Mouse (Mus musculus) left cerebral cortex, postnatal 10 days (tissue): ENCODE results near the gene Lonrf2. TPM values are rescaled to one million over a fixed set of nuclear protein-coding genes. Genes with fewer than 3 reads are reported as not detected.

ENCODE experiments used
- DNase-seq, 2 experiments: peaks; one replicate each; pipeline ENCODE4 v3.0.0; 2021 to 2022; ENCODE audit warnings: low spot score in 2 of 2, mixed read lengths in 1 of 2; ENCODE audit errors: extremely low spot score in 1 of 2
- intact Hi-C: fragments of 180-260 bp; cut with DNase I; formaldehyde crosslinking; loops from one replicate; pipeline ENCODE4 v1.15.1; 2025
- total RNA-seq, 2 experiments: library from RNA; stranded (reverse); gene quantifications; 2 replicates each; pipeline ENCODE4 v1.2.3; 2021

The Lonrf2 gene
- total RNA-seq, 2 experiments from 2014 or later, result 136 to 141 TPM

DNA sequence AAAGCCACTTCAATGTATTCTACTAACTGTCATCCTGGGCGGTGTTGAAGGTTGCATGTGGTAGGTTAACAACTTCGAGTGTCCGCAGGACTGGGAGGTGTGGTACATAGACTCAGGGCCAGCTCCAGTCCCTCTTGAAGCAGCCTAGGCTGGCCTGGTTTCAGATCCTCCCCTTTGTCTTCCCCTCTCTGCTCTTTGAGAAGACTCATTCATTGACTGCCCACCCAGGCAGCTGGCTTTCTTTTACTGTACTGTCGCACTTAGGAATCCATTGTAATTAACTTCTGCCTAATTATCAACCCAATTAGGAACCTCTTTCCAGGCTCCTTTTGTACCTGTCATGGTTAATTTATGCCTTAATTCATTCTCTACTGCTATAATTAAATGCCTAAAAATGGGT lies 6.8 kb upstream of the Lonrf2 start:
- intact Hi-C loops, result no loop called here

DNA sequence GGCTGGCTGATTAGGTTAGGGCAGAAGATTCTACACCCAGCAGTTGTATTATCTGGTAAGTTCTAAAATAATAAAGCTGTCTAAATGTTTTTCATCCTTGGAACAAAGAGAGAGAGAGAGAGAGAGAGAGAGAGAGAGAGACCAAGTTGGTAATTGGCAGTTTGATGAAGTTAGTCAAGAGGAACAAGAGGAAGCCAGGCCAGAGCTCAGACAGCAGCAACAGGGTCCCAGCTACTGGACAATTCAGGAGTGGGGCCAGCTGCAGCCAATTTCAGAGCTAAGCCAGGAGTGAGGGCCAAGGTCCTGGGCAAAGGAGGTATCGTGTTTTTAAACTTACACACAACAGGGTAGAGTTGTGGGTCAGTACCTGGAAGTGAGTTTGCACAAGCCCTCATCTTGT lies 6.3 kb upstream of the Lonrf2 start:
- no peak for DNase-seq
- intact Hi-C loops, result no loop called here

More for the DNA sequence above, 6.8 kb upstream of the Lonrf2 start:
- DNase-seq, result no peak

DNA sequence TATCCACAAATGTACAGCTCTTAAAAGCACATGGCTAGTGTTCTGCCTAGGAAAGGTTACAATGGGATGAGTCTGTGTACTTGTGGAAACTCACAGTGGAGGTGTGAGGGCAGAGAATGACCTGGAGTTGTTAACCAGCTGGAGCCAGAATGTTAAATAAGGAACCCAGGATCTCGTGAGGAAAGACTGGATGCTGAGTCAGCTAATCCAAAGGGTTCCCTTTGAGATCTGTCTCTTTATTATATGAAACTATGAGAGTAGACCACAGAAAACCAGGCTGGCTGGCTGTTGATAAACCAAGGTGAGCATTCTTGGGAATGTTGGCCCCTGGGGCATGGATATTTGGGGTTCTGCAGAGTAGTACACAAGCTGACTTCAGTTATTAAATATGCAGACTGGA lies 3.4 kb upstream of the Lonrf2 start:
- DNase-seq, result no peak
- intact Hi-C loops, result no loop called here

DNA sequence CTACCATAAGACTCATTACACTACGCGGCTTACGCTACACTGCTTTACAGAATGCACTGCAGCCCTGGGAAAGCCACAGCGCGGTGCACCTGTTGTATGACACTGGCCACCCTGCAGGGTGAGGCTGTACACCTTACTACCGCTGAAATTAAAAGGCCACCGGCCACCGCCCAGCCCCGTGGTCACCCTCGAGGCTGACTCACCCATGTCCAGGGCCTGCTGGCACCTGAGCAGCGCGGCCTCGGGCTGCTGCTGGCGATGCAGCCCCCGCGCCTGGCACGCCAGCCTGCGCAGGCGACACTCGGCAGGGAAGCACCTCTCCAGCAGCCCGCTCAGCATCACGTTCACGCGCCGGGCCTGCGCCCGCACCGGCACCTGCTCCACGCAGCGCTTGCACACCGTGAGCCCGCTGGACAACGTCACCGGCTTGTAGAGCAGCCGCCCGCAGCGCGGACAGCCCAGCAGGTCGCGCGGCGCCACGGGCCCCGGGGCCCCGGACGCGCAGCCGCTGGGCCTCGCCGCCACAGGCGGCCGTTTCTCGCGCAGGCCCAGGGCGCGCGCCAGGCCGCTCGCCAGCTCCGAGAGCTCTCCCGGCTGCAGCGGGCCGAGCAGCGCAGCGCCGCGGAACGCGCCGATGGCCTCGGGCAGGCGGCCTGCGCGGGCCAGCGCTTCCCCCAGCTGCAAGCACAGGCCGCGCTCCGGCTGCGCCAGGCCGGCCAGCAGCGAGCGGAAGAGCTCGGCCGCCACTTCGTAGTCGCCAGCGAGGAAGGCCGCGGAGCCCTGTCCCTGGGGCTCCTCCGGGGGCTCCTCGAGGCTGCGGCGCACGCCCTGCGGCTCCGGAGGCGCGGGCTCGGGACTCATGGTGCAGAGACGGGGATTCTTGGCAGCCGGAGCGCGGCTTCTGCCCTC lies 689 bp downstream of the Lonrf2 start:
- DNase-seq, result peak in 1 of 2 experiments; percentile 66

DNA sequence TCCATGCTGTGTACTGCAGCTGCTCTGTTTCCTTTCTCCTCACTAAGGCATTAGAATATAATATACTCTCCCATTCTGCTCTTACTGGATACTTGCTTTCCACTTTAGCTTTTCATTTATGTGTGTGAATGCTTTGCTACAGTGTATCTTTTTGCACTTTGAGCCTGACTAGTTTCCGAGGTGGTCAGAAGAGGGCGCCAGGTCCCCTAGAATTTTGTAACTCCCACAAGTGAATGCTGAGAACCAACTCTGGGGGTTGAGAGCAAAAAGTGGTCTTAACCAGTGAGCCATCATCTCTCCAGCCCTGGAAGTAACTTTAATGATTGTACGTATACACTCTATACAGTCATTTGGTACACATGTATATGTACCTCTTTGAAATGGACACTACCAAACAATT lies 1.6 kb downstream of the Lonrf2 start:
- no peak for DNase-seq
- intact Hi-C loops, result no loop called here

More for the DNA sequence above, 689 bp downstream of the Lonrf2 start:
- intact Hi-C loops, result no loop called here

DNA sequence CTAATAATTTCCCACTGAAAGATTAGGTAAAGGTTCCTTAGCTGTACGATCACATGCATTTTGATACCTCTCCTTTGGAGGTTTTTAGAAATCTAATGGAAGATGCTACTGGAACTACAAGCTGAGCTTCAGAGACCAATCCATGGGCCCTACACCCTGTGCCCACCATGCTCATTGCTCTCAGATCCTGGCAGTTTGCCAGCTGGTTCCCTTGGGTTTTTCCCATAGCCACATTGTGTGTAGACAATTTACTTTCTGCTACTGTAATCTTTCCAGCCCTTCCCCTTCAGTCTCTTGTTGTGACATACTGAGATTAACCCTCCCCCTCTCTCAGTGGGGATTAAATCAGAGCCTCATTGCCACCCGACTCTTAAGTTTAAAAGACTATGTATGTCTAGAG lies 11.6 kb downstream of the Lonrf2 start:
- peak in 1 of 2 experiments; percentile 37 for DNase-seq
- intact Hi-C loops, result no loop called here

DNA sequence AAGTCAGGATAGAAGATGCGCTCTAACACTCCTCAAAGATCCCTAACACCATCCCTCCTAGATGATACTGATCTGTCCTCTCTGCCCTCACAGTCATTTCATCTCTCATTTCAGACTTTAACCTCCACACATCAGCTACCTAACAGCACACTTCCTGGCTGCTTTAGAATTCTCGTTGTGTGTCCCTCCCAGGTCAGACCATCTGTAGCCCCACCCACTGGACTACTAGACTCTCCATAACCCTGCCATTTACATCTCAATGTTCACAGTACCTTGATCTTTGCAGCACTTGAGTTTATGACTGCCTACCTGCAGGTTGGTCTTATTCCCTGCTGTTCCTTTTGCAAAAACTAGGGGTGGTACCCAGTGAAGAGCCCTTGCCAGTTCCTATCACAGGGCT lies 12.7 kb downstream of the Lonrf2 start:
- intact Hi-C loops, result no loop called here
- no peak for DNase-seq

DNA sequence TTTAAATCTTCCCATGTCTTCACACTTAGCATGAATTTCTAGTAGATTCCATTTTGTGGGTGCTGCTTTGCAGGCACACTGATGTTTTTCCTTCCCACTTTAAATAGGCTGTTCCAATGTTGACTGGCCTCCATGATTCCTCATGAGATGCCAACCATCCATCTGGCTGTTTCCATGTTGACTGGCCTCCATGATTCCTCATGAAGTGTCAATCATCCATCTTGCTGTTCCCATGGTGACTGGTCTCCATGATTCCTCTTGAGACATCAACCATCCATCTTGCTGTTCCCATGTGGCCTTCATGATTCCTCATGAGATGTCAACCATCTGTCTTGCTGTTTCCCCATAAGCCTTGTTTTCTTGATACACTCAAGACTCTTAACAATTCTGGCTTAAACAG lies 16.8 kb downstream of the Lonrf2 start:
- intact Hi-C loops, result no loop called here
- DNase-seq, result no peak

DNA sequence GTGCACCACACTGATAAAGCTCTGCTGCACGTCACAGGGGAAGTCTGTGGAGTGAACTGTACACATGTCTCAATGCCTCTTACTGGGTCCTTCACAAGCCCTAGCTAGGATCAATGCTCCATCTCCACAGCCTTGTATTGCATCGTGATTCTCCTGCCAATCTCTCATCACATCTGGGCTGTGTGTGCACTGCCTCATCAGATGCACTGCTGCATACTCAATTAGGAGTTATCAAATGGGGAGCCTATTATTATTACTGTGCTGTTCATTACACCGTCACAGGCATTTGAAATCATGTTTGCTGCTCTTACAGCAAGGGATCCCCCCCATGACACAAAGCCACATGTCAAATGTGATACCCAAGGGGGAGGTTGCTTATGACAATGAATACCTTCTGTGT lies 18.8 kb downstream of the Lonrf2 start:
- no peak for DNase-seq
- intact Hi-C loops, result no loop called here

DNA sequence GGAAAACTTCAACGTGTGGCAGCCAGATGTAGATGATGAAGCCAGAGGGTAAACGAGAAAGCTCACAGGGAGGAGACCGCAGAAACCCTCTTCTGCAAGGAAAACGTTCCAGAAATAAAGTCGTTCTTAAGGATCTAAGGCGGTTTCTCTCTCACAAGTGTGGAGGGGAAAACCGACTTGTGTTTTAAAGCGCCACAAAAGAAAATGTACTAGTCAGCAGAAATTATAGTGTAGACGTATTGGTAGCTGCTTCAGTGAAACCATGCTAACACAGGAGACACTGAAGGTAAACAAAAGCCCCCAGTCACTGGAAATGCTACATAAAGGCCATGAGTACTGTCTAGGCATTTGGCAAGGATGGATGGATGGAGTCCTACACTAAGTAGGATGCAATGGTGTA lies 19.2 kb downstream of the Lonrf2 start:
- no peak for DNase-seq
- intact Hi-C loops, result no loop called here

DNA sequence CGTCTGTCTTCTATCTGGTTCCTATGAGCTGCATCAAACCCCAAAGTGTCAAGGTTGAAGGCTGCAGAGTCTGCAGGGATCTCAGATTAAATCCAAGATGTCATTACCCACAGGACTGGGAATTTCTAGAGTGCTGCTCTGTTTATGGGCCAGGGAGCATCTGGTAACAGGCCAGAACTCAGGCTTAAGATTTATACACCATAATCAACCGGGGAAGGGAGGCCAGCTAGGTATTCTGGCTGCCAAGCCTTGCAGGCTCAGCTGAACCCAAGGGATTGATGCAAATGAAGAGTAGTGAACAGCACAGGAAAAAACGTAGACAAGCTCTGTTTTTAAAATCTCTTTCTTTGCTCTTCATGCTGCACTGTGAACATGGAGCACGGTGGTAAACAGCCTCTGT lies 20.2 kb downstream of the Lonrf2 start:
- intact Hi-C loops, result no loop called here
- DNase-seq, result no peak

DNA sequence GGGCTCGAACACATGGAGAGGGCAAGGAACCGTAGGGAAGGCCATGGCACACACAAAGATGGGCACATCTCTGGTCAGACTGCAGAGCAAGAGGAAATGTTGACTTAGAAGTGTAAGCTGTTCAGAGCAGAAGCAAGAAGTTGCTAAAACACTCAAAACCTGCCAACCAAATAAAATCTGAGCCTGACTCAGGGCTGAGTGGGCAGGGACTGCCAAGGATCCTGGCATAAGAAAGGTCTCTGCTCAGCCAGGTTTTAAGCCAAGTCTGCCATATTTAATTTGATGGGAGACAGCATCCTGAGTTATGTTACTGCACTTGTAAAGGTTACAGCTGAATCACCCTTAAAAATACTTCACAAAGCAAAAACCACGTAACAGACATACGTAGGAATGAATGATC lies 29.4 kb downstream of the Lonrf2 start:
- intact Hi-C loops, result no loop called here
- DNase-seq, result no peak

DNA sequence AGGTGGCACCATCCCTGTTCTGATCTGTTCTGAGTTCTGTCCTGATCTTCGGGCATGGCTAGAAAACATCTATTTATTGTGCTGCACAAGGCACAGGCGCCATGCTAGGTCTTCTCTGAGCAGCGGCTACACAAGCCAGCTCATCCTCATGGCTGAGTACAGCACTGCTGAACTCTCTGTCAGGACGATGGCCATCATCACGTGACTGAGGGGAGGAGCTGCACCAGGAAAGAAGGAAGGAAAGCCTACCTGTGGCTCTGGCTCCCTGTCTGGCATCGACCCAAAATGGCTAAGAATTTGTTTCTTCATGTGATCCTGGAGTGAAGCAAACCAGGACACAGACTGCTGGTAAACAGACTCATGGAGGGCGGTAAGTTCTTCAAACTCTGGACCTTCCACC lies 36.1 kb downstream of the Lonrf2 start:
- DNase-seq, result no peak

DNA sequence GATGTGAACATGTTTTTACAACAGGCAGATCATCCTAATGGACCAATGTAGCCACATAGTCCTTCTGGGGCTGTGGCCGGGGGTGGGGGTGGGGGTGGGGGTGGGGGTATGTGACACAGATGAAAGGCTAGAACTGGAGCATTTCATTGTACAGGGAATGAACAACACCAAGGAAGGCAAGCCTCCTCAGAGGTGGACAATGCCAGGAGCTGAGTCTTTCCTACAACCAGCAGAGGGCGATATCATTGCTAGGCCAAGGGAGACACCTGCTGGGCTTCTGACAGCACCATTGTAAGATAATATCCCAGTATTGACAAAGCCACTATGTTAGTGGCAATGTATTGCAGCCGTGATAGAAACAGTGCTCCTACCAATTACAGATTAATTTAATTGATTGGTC lies 37.2 kb downstream of the Lonrf2 start:
- intact Hi-C loops, result loop anchor here (5.0 kb wide), 1 partner anchor 58 kb away; no protein-coding TSS in a partner anchor
- peak in 1 of 2 experiments; percentile 40 for DNase-seq

More for the DNA sequence above, 36.1 kb downstream of the Lonrf2 start:
- intact Hi-C loops, result no loop called here

DNA sequence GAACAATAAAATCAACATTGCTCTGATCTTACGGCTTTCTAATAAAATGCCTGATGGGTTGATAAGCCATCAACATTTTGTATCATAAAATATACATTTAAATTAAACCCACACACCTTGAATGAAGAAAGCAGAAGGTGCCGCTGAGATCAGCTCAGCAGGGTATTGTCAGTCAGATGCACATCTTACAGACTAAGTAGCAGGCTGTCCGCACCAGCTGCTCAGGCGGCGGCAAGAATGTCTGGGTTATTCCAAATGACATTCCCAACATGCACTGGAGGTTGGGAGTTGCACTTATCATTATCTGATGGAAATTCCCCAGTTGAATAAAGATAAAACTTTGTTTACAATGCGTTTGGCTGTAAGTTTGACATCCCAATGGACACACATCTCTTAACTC lies 39.6 kb downstream of the Lonrf2 start:
- no peak for DNase-seq
- intact Hi-C loops, result loop anchor here (5.0 kb wide), 1 partner anchor 60 kb away; no protein-coding TSS in a partner anchor

DNA sequence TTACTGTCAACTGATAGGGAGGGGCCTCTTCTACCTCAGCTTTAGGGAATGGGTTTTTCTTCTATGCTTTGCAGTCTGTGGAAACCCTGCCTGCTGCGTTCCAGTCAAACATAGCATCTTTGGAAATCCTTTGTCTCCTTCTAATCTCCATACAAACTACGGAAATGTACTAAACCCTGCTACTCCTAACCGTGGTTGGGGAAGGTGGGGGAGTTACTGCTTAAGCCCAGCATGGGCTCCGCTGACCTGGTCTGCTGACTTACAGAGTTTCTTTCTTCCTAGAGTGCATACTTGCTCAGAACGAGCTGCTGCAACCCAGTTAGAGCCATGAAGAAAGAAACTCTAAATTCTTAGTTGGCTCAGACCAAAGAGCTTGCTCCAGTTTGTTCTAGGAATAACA lies 41.0 kb downstream of the Lonrf2 start:
- DNase-seq, result no peak
- intact Hi-C loops, result loop anchor here (5.0 kb wide), 1 partner anchor 62 kb away; no protein-coding TSS in a partner anchor

DNA sequence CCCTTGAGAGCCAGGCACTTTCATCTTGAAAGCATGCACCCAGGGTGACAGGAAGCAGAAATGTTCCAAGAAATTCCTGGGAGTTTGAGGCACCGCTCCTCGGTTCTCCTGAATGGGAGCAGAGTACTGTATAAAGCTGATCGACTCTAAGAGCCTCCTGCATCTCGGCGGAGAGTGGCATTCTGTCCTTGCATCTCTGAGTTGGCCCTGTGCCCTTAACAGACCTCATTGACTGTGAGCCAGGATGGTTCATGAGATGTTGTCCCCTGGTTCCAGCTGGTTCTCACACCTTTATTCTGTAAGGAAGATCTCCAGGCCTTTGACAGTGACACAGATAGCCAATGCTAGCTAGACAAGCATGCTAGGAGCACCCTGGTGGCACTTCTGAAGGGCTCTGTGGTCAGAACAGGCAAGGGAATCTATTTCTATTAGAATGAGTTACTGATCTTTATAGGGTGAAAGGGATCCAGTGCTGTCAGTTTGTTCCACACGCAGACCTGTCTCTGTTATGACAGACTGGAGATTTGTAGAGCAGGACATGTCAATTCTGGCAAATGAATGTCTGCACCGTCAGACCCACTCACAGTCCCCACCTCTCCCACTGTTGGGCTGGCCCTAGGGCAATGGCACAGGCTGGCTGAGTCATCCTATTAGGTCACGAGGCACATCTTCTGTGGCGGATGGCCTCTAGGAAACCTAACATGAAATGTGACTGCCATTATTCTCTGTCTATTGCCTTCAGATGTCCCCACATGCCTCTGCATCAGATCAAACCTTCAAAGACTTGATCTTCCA lies 45.3 kb downstream of the Lonrf2 start:
- no peak for DNase-seq
- intact Hi-C loops, result no loop called here

DNA sequence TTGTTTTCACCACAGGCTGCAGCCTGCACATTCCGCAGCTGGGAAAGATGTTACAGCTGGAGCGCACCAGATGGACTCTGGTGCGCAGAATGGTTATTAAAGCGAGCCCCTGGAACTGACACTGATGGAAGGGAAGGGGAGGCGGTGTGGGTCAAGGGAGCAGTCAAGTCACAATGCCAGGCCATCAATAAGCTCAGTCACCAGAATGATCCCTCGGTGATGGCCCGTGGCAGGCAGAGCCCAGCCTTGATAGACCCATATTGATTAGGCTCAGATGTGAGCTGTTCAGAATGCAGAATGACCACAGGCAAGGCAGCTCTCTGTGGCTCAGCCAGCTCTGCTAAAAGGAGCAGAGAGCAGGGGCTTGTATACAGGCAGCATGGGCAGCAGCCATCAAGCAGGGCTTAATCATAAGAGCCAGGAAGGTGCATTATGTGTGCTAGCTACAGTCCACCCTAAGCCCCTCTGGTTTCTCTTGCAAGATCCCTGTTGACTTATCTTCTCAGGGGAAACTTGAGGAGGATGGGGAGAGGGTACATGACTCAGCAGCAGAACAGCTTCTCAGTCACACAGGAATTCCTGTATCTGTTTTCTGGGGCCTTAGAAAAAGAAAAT lies 46.4 kb downstream of the Lonrf2 start:
- no peak for DNase-seq
- intact Hi-C loops, result loop anchor here (5.0 kb wide), 1 partner anchor 603 kb away; no protein-coding TSS in a partner anchor

DNA sequence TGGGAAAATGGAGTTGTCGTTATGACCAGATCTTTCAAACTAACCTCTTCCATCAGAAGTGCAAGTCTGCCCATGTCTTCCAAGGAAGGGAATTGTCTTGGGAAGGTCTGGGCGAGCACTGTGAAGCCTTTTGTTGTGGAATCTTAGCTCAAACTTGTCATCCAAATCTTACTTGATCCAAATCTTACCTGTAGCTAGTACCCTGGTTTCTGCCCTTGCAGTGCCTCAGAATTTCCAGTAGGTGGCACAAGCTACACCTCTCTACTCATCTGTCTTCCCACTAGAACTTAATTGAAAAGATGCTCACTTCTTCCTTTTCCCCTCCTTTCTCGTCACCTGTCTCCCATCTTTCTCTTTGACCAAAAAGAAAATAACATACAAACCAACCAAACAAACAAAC lies 47.6 kb downstream of the Lonrf2 start:
- no peak for DNase-seq
- intact Hi-C loops, result loop anchor here (5.0 kb wide), 1 partner anchor 602 kb away; no protein-coding TSS in a partner anchor
